Mouse (Mus musculus) right cerebral cortex, postnatal 14 days (tissue): ENCODE data around the gene Gm5771.
"Not testable (repeated sequence)": the region's sequence is repeated elsewhere in the genome, so short reads cannot be mapped to it uniquely, and the experiment has no call there.

Experiments
- DNase-seq: peaks from one replicate; pipeline ENCODE4 v3.0.0; 2022

Gene Gm5771

GRCm38 (mm10) chr6:41392056-41392455 lies at the start of gene Gm5771:
Gene Gm5771 (plus strand): TSS chr6:41392356.
- DNase-seq: not testable (repeated sequence)

- DNase-seq: no peak
These were observed 38.2 kb upstream of the Gm5771 start, which contains the start of gene Try10 for GRCm38 (mm10) chr6:41353932-41354331. Gene Try10 (plus strand): TSS chr6:41354105.

- DNase-seq: not testable (repeated sequence)
These were observed 18.4 kb upstream of the Gm5771 start for GRCm38 (mm10) chr6:41373772-41374171.

- DNase-seq: not testable (repeated sequence)
These were observed 14.6 kb upstream of the Gm5771 start, which contains the start of gene Prss3 for GRCm38 (mm10) chr6:41377578-41377977. Gene Prss3 (minus strand): TSS chr6:41377678.

GRCm38 (mm10) chr6:41386781-41387180 lies 5.4 kb upstream of the Gm5771 start:
- no peak for DNase-seq

GRCm38 (mm10) chr6:41391640-41392039 lies 516 bp upstream of the Gm5771 start:
- DNase-seq: not testable (repeated sequence)

- DNase-seq: not testable (repeated sequence)
These were observed 50.1 kb downstream of the Gm5771 start for GRCm38 (mm10) chr6:41442261-41442660.

GRCm38 (mm10) chr6:41446045-41446444 lies 53.9 kb downstream of the Gm5771 start, which contains the start of gene Gm10334:
Gene Gm10334 (minus strand): TSS chr6:41446145.
- DNase-seq: not testable (repeated sequence)
